Mouse (Mus musculus) adrenal gland, adult 8-10 months (tissue): ENCODE results near the gene Mvk. TPM values are rescaled to one million over a fixed set of nuclear protein-coding genes. Genes with fewer than 3 reads are reported as not detected.

ENCODE experiments used
- DNase-seq: peaks from one replicate; pipeline ENCODE4 v3.0.0; 2022
- total RNA-seq, 4 experiments: library from RNA; stranded (reverse); gene quantifications; 2 replicates each; pipeline ENCODE4 v1.2.4; 2022

The Mvk gene
- 10 to 100 TPM; 31.6 to 45.5 (median 37.1) TPM for total RNA-seq

- DNase-seq, result peak; percentile 97
Measured at GRCm38 (mm10) chr5:114443566-114444367, at the start of gene Mvk, which contains the start of gene Mmab. Gene Mvk (plus strand): TSS chr5:114444269. Gene Mmab (minus strand): TSS chr5:114444060.

DNA sequence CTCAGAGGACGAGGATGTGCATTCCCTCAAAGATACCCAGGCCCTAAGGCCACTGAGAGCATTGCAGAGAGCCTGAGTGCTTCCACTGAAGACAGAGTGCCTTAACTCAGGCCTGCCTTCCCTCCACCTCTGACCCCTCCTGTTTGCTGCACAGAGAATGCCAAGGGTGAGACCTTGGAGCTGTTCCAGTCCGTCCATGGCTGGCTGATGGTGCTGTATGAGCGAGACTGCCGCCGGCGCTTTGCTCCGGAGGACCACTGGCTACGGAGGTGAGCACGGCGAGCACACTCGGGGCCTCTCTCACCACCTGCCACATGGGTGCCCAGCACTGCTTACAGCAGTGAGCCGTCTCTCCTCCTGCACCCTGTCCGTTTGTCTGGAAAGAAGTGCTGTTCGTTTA lies 37.5 kb upstream of the Mvk start:
- peak; percentile 82 for DNase-seq

GRCm38 (mm10) chr5:114407269-114407668 lies 36.8 kb upstream of the Mvk start:
- DNase-seq, result no peak

DNA sequence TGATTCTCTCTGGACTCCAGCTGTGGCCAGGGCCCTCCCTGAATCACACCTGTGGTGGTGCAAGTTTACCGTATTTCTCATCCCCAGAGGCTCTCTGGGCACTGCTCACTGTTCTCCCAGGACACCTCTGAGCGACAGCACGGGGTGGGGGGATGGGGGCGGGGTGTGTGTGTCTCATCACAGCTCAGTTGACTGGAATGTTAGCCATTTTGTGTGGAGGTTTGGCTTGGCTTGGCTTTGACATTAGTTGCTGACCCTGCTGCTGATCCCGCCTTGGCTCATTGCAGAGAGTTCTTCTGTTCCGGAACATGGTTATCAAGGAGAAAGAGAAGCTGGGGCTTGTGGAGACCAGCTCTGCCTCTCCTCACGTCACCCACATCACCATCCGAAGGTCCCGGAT lies 36.3 kb upstream of the Mvk start:
- DNase-seq, result no peak

GRCm38 (mm10) chr5:114408846-114409245 lies 35.2 kb upstream of the Mvk start:
- peak; percentile 66 for DNase-seq

DNA sequence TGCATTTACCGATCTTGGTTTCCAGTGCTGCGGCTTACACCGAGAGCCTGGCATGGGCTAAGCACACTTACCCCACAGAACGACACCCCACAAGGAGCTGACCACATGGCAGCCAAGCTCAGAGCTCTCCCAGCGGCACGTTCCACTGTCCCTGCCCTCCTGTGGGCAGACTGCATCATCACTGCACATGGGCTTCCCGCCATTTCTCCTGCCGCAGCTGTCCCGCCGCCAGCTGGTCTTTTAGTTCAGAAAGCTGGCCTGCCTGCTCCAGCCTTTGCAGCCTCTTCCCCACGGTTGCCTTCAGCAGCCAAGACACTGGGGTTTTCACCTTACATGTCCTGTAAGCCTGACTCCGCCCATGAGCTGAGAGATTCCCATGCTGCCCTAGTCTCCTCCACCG lies 33.6 kb upstream of the Mvk start:
- no peak for DNase-seq

DNA sequence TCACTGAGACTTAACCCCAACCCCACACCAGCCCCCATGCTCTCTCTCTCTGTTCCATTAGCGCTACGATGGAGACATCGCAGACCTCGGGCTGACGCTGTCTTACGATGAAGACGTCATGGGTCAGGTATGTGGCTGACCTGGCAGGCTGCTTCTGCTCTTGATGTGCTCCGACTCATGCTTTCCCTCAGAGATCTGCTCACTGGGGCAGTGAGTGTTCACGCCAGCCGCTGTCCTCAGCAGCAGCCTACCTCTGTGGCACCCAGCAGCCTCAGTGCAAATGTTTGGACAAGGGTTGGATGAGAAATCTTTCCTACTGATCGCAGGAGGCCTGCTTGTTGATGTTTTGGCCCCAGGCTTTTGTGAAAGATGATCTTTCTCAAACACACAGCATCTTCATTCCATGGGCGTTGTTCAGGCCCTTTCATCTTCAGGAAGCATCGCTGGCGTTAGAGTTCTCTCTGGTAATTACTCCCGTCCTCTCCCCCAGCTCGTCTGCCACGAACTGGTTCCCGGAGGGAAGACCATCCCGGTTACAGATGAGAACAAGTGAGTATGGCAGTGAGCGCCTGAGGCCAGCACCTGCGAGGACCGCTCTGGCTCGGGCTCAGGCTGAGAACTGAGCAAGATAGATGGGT lies 31.6 kb upstream of the Mvk start:
- no peak for DNase-seq

GRCm38 (mm10) chr5:114413067-114413735 lies 30.9 kb upstream of the Mvk start:
- peak; percentile 73 for DNase-seq

DNA sequence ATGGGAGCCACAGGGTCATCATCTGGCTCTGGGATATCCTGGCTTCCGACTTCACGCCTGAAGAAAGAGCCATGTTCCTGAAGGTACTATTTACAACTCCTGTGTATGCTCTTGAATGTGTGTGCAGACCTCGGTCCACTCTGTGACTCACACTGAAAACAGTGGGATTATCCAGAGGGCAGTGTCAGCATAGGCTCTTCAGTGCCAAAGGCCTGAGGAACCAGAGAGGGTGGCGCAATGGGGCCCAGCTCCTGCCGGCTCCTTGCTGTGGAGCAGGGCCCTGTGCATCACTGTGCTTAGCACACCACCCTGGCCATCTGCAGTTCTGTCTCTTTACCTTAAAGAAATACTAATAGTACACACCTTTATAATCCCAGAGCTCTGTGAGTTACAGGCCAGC lies 28.5 kb upstream of the Mvk start:
- no peak for DNase-seq

GRCm38 (mm10) chr5:114416855-114417254 lies 27.2 kb upstream of the Mvk start:
- no peak for DNase-seq

DNA sequence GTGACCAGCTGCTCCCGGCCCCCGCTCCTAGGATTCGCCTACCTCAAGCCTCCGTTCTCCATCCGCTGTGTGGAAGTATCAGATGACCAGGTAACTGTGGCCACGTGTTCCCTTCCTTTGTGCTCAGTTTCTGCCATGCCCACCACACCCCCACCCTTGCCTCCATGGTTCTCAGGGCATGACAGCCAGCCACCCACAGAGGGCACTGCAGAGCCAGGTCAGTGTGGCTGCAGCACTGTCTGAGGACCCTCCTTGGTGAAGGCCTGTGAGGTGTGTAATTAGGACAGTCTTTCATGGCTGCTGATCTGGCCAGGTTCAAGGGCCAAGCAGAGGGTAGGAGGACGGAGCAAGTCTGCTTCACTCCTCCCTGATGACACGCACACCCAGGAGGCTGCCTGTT lies 25.5 kb upstream of the Mvk start:
- DNase-seq, result no peak

DNA sequence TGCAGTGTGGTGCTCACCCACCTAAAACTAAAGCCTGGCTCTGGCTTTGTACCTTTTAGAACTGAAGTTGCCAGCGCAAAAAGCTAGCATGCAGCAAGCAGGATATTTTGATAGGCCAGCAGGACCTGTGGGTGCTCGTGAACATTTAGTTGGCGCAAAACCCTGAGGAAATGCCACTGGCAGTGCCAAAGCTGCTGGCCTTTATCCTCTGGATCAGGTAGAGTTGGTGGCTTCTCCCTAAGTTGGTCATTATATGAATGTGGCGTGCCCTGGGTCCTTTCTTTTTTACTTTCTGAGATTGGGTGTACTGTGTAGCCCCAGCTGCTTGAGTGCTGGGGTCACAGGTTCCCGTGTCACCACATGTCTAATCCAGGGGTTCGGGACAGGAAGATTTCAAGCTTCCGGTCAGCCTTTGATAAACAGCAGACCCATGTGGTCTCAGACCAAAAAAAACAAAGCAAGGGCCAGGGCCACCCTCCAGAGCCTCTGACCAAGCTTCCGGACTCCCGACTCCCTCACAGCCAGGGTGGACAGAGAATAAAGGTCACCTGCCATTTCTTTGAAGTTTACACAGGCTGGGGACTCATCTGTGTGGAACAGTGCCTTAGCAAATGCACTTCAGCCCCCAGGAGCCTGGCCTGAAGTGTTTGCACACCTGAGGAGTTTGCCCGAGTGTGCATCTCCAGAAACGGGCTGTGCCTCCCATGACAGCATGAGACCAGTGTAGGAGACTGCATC lies 22.3 kb upstream of the Mvk start:
- DNase-seq, result no peak

DNA sequence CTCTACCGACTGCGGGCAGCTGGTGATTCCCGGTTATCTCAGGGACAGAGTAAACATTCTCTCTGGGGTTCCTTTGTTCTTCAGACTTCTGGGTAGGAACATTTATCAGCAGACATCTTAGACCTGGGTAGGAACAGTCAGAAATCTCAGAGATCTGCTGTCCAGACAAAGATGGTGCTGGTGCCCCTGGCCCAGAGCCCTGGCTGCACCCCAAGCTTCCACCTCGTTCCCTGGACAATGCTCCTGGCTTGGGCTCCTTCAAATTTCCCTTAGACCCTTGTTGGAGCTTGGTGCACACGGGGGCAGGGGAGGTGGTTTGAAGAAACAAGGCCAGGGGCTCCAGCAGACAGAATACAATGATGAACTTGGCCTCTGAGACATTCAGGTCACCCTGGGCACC lies 21.5 kb upstream of the Mvk start:
- no peak for DNase-seq

DNA sequence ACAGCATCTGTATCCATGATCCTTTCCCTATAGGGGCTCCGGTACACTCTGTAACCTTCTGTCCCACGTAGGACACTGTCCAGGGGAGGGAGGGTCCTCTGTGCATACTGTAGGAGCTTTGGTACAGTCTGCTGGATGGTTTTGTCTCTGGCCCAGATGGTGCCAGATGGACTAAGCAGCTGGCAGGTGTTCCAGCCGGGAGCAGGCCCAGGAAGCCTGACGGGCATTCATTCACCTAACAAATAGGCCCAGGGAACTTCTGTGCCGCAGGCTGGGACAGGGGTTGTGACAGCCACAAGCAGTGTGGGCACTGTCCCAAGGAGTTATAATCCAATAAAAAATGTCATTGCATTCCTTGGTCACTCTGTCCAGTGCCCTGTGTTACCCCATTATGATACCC lies 20.1 kb upstream of the Mvk start:
- DNase-seq, result no peak

DNA sequence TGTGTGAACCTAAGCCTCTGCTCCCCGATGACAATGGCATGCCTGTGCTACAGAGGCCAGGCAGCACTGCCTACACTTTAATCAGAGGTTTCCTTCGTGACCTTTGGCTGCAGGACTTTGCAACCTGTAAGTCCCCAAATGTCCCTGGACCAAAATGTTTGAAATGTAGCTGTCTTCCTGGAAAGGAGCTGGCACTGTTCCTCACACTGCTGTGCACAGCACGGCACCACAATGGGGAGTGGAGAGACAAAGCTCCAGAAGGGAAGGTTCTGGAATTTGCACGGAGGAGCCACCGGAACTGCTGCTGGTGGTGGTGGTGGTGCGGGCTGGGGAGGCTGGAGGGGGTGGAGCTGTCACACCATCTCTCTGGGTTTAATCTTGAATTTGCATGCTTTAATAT lies 17.3 kb upstream of the Mvk start:
- DNase-seq, result no peak

DNA sequence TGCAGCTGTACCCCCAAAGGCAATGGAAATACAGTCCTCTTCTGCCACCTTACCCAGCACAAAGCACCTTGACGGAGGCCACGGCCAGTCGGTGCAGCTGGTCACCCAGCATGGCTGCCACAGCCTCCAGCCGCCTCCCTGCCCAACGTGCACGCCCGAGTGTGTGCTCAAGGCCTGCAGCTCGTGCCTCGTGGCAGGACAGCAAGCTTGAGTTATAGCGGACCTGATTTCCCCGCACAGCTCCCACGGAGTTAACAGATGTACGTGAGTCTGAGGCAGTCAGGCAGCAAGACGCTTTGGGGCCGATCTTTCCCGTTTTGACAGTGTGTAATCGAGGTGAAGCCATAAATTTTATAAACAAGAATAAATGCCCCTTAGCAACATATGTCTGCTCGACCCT lies 15.4 kb upstream of the Mvk start:
- DNase-seq, result no peak

DNA sequence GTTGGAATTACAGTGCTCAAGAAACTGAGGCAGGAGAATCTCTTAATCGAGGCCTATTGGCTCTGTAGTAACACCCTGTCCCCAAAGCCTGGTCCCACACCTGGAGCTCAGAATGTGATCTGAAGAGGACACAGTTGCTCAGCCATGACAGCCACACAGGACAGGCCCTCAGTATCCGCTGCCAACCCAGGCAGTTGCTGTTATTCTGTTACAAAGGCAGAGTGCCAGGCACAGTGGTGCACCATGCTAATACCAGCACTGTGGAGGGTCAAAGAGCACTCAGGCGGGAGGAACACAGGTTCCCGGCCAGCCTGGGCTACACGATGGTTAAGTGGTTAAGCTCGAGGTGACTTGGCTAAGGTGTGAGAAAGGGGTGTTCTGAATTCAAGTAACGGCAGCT lies 14.3 kb upstream of the Mvk start:
- DNase-seq, result no peak

DNA sequence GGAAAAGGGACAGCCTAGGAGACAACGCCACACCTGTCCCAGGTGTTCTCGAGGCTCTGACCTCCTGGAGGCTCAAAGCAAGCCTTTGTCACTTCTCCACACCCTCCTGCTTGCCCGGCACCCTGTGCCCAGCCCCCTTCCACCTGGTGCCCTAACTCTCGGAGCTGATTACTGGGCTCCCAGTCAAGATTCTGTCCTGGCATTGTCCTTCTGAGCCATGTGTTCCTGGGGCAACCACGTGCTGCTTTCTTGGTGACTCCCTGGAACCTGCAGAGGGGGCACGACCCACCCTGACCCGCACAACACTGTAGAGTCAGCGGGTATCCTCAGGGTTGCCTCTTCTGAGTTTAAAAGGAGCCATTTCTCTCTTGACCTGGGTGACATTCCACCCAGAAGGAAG lies 9.7 kb upstream of the Mvk start:
- DNase-seq, result no peak

GRCm38 (mm10) chr5:114435588-114435987 lies 8.5 kb upstream of the Mvk start:
- no peak for DNase-seq

GRCm38 (mm10) chr5:114444368-114444692 lies 261 bp downstream of the Mvk start:
- DNase-seq, result no peak

DNA sequence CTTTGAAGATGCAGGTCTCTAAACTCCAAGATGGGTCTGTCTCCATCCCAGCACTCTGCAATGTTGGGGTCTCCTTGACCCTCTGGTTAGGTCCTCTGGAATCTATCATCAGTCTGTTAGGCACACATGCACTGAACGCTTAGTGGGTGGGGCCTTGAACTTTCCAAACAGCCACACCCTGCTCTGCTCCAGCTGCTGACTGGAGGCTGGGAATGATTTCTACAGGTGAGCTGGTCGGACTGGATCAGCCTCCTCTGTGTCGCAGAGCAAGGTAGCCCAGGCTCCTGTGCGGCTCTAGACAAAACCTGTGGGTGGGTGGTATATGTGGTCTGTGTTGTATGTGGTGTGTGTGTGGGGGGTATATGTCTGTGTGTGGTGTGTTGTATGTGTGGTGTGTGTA lies 4.9 kb downstream of the Mvk start:
- no peak for DNase-seq

DNA sequence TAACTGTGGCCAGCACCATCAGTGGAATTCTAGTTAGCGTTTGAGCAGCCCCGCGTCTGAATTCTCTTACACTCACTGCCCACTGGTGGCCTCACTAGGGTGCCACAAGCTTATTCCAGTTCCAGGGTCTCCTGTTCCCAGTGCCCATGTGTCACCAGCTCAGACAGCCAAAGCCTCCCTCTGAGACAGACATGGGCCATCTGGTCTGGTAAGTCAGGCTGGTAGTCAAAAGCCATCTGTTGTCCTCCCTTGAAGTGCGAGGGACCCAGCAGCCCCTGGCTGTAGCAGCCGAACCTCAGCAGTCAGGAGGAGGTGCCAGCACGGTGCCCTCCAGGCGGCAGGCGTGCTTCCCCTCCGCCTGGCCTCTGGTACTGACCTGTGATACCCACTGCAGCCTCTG lies 12.2 kb downstream of the Mvk start:
- no peak for DNase-seq

DNA sequence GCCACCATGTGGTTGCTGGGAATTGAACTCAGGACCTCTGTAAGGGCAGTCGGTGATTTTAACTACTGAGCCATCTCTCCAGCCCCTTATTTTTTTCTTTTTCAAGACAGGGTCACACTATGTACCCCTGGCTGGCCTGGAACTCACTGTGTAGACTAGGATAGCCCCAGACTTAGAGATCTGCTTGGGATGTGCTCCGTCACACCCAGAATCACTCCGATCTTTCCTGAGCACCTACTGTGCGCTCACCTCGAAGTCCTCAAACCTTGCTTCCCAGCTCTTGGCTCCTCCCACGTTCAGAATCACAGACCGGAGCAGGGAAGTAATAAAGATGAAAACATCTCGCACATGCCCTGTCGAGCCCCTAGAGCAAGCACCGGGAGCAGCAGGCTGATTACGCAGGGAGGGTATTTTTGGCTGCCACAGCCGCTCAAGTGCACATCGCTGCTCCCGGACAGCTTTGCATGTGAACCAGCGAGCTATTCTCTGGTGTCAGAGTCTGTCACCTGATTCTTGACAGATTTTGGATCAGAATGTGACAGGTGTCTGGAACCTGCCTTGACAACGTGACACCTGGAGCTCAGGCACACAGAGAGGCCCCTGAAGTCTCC lies 13.0 kb downstream of the Mvk start:
- no peak for DNase-seq
